Mouse (Mus musculus) left cerebral cortex, postnatal 25 days (tissue): ENCODE data around the gene Stk17b. TPM values are rescaled to one million over a fixed set of nuclear protein-coding genes. Genes with fewer than 3 reads are reported as not detected.

Source experiments
- DNase-seq, 2 experiments: peaks; one replicate each; pipeline ENCODE4 v3.0.0; 2022; ENCODE audit warnings: low spot score in 2 of 2, mixed read lengths in 1 of 2
- intact Hi-C: fragments of 180-260 bp; cut with DNase I; formaldehyde crosslinking; loops from one replicate; pipeline ENCODE4 v1.15.1; 2025
- total RNA-seq, 2 experiments: library from RNA; stranded (reverse); gene quantifications; 2 replicates each; pipeline ENCODE4 v1.2.3; 2021

Stk17b gene
- 1 to 10 TPM; 6.5 to 8.4 TPM for total RNA-seq

DNA sequence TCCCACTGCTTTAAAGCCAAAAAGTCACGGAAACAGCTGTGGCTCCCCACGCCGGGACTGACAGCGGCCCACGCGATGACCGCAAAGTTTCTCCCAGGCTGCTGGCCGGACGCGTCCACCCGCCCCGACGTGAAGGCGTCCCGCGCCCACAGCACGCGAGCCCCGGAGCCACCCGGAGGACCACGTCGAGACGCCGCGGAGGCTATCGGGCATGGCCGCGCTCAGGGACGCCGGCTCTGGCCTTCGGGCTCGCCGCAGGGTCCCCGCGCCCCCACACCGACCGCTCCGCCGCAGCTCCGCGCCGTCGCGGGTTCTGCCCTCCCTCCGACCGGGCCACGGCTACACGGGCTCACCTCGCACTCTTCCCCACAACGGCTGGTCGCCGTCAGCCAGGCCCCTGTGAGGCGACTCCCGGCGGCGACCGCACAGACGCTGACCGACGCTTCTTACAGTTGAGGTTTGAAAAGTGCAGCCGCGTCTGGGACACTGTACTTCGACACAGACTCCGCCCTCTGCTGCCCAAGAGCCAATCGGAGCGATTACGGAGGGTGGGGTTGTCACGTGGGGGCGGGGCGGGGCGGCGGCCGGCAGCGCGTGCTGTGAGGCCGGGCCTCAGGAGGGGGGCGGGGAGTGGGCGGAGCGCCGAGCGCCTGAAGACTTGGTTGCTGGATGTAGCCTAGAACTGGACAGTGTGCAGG lies at the start of gene Stk17b:
Gene Stk17b, minus strand, starts transcription at position 504 of the 698 bp plus-strand sequence.
- DNase-seq, result peak; percentile 66 to 77
- intact Hi-C loops, result no loop called here

DNA sequence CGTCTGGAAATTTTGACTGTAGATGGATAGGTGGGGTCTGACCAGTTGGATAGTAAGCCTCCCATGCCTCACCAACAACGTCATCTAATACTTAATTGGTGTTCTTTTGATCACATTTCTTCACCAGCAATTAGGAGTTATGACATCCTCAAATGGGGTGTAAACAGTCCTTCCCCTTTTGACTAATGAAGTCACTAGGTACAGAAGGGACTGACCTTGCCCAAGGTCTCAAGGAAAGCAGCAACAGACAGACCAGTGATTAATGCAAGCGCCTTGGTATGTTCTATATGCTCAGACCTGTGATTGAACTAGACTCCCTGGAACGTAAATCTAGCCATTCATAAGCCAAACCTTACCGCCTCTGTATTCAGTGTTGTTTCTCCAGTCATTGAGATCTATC lies 45.3 kb upstream of the Stk17b start:
- intact Hi-C loops, result no loop called here
- DNase-seq, result no peak

- intact Hi-C loops, result no loop called here
Measured at GRCm38 (mm10) chr1:53829089-53829488, 44.1 kb upstream of the Stk17b start.

DNA sequence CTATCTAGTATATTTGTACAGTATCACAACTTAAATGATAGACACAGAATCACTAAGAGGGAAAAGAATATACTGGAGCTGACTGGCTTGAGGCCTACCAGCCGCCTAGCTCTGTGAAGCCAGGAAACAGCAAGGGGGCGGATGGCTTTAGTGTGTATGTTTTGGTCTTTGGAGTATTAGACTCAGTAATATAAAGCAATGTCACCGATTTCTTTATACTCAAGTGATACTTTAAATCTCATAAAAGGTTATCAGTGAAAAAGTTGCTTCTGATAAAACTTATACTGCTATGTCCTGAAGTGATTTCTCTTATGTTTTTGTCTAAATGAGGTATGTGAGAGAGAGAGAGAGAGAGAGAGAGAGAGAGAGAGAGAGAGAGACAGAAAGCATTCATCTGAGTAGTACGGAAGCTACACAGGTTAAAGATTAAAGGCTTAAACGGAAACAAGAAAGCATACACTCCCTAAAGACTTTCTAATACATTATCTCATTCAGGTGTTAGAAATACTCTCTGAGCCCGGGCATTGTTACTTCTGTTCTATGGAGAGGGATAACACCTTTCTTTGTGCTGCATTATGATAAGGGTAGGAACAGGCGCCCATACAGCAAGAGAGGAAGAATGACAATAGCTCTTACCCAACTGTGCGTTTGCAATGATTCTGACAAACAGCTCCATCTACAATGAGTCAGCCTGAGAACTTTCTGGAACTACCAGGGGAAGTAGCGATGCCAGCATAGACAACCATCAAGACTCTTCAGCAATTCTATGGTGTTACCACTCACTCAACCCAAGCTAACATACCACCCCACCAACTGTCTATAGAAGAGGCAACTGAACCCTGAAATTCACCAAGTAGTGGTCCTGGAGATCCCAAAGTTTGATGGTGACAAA lies 39.7 kb upstream of the Stk17b start:
- intact Hi-C loops, result loop anchor here (5.0 kb wide), 2 partner anchors 68 to 107 kb away; no protein-coding TSS in a partner anchor
- no peak for DNase-seq

More at GRCm38 (mm10) chr1:53829089-53829488, 44.1 kb upstream of the Stk17b start:
- peak in 1 of 2 experiments; percentile 26 for DNase-seq

GRCm38 (mm10) chr1:53823687-53824445 lies 38.8 kb upstream of the Stk17b start:
- intact Hi-C loops, result loop anchor here (5.0 kb wide), 2 partner anchors 68 to 107 kb away; no protein-coding TSS in a partner anchor
- DNase-seq, result peak; percentile 56 to 72

DNA sequence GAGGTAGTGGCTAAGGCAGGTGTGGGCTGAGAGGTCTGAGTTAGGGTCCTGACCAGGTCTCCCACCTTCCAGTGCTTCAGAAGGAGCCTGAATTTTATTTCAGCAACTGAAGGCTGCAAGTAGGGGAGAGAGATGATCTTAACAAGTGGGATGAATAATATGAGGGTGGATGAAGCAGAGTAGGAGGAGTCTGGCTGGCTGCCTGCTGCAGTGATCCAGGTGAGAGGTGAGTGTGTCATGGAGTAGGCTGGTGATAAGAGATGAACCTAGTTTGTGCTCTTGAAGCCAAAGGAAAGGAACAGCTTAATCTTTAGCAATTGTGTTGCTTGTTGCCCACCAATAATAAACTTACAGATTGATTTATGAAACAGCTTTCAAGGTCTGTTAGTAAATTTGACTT lies 37.0 kb upstream of the Stk17b start:
- intact Hi-C loops, result loop anchor here (5.0 kb wide), 2 partner anchors 70 to 105 kb away; no protein-coding TSS in a partner anchor
- no peak for DNase-seq

DNA sequence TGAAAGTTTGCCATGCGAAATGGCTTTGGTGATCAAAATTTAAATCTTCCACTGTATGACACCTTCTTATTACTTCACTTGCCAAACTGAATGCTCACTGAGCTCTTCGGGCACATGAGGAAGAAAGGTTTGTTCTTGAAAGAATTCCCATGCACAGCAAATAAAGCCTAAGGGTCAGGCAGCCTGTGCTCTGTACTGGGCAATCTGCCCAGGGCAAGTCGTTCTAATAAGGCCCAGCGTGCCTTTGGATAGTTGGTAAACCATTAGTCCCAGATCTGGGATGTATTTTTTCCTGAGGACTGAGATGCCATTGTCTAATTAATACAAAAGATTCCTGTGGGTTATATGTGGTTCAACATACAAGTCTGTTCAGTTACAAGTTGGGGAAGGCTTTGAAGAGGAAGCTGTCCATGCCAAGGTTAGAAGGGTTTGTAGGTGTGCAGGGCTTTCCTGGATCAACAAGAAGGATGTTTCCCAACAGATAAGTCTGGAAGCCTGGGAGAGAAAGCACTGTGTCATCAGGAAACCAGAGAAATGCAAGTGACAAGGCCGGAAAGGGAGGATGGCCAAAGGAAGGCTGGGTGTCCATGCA lies 35.1 kb upstream of the Stk17b start:
- intact Hi-C loops, result loop anchor here (5.0 kb wide), 2 partner anchors 72 to 103 kb away; no protein-coding TSS in a partner anchor
- DNase-seq, result no peak

DNA sequence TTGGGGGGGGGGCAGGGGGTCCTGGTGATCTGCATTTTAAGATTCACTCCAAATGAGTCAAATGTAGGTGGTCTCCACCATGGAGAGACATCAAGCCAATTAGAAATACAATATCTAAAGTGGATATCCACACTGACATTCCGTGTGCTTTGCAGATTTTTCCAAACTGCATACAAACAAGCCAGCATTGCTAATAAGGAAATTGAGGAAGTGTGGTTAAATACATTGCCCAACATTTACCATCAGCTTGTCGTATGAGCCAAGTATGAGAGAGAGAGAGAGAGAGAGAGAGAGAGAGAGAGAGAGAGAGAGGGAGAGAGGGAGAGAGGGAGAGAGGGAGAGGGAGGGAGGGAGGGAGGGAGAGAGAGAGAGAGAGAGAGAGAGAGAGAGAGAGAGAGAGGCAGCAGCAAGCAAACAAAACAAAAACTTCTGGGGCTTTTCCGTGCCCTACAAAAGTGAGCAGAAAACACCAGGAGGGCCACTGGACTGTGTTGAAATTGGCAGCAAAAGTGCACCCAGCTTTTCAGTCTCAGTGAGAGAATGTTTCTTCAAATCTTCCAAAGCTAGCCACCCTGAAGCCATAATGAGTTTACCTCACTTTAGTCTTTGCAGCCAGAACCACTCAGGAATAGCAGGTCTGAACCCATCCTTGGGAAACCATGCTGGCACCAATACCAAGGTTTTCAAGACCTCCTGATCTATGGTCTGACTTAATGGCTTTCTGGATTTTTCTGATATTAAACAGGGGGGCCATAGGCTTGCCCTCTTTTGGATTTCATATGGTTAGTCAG lies 33.2 kb upstream of the Stk17b start:
- no peak for DNase-seq
- intact Hi-C loops, result no loop called here

DNA sequence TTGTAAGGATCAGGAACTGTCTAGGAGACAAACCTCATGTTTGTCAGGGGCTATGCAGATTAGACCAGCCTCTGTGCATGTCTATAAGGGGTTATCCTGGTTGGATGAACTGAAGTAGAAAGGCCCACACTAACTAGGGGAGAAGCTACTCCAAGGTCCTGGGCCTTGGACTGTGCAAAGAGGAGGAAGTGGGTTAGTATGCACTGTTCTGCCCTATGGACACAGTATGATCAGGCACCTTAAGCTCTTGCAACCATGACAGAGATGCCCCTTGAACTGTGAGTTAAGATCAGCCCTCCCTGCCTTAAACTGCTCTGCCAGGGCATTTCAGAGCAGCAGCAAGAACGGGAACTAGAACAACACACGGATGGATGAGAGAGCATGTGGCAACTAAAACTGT lies 31.3 kb upstream of the Stk17b start:
- no peak for DNase-seq
- intact Hi-C loops, result no loop called here

GRCm38 (mm10) chr1:53814077-53814705 lies 29.2 kb upstream of the Stk17b start:
- intact Hi-C loops, result no loop called here
- DNase-seq, result no peak

GRCm38 (mm10) chr1:53811919-53812318 lies 26.9 kb upstream of the Stk17b start:
- intact Hi-C loops, result no loop called here
- no peak for DNase-seq

GRCm38 (mm10) chr1:53808229-53808628 lies 23.2 kb upstream of the Stk17b start:
- intact Hi-C loops, result no loop called here
- no peak for DNase-seq

- intact Hi-C loops, result no loop called here
- no peak for DNase-seq
Measured at GRCm38 (mm10) chr1:53797811-53798210, 12.8 kb upstream of the Stk17b start.

- intact Hi-C loops, result no loop called here
- no peak for DNase-seq
Measured at GRCm38 (mm10) chr1:53797074-53797473, 12.1 kb upstream of the Stk17b start.

GRCm38 (mm10) chr1:53796271-53796670 lies 11.2 kb upstream of the Stk17b start:
- no peak for DNase-seq
- intact Hi-C loops, result no loop called here

DNA sequence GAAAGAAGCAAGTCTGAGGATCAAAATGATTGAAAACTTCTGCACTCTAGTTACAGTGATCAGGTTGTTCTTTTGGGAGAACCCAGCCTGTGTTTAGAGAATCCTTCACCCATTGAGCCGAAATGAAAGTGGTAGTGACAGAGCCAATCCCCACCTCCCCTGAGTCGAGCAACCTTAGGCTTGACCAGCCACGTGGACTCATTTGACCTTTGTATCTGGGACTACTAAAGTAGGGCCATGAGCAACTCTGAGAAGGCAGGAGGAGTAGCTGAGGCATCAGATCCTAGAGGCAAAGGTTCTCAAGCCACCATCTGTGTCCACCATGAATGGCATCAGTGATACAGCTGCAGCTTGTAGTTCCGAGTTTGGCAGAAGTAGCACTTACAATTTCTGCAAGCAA lies 10.6 kb upstream of the Stk17b start:
- intact Hi-C loops, result no loop called here
- DNase-seq, result no peak

DNA sequence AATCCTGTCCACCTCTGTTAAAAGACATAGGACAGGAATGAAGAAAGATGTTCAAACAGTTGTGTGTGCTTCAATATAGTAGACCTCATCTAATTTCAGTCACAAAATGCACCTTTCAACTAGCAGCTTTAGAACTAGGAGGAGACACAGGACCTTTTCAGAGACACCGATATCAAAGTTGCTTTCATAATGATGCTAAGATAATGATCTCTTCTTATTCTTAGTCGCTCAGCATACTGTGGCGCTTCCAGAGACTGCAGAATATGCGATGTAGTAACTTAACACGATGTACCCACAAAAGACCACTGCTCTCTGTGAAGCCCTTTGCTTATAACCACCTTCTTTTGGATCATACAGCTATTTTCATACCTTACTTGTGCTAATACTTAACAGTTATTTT lies 10.1 kb upstream of the Stk17b start:
- no peak for DNase-seq
- intact Hi-C loops, result no loop called here

DNA sequence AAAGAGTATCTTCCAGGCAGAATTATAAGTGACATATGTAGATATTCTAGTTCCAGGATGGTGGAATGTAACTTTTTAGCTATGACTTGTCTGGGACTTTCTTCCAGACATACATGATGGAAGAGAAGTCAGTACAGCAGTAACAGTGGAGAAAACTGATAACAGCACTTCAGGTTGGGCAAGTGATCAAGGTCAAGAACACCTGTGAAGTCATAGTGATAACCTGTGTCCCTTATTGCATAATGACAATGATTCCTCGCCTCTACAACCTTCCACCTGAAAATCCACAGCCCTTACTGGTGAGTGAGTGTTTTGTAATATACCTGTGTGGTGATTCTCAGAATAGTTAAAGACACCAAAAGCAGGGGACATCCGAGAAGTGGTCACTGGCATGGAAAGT lies 9.3 kb upstream of the Stk17b start:
- DNase-seq, result no peak
- intact Hi-C loops, result no loop called here
